Mouse (Mus musculus) MEL (cell line): ENCODE results near the gene Nek10.

Experiments
- CTCF ChIP-seq, 3 experiments: IDR thresholded peaks in 2 of 3; conservative IDR thresholded peaks in 1 of 3; 2 replicates each; pipeline ENCODE4 v1.5.1; 2011 to 2012; ENCODE audit warnings: low read length in 3 of 3, low read depth in 2 of 3, mild to moderate bottlenecking in 2 of 3, improper control_type of control experiment in 1 of 3, inconsistent platforms in 1 of 3, mixed read lengths in 1 of 3, moderate library complexity in 1 of 3; ENCODE audit not compliant: control insufficient read depth in 1 of 3, insufficient read depth in 1 of 3, poor library complexity in 1 of 3, severe bottlenecking in 1 of 3
- EP300 ChIP-seq, 2 experiments: IDR thresholded peaks; 2 replicates each; pipeline ENCODE4 v1.6.1; 2011; ENCODE audit warnings: improper control_type of control experiment in 2 of 2, low read length in 2 of 2, low read depth in 1 of 2, mild to moderate bottlenecking in 1 of 2
- HCFC1 ChIP-seq: IDR thresholded peaks from 2 replicates; pipeline ENCODE4 v1.6.1; 2012; ENCODE audit warnings: low read depth, mild to moderate bottlenecking, inconsistent platforms, low read length, improper control_type of control experiment, moderate library complexity
- JUND ChIP-seq: IDR thresholded peaks from 2 replicates; pipeline ENCODE4 v1.6.1; 2011; ENCODE audit warnings: low read depth, mild to moderate bottlenecking, improper control_type of control experiment, low read length
- POLR2A ChIP-seq, 2 experiments: IDR thresholded peaks; 2 replicates each; pipeline ENCODE4 v1.6.1; 2011 to 2012; ENCODE audit warnings: low read length in 2 of 2, mild to moderate bottlenecking in 2 of 2, control low read depth in 1 of 2, improper control_type of control experiment in 1 of 2, low read depth in 1 of 2, moderate library complexity in 1 of 2; ENCODE audit not compliant: control insufficient read depth in 1 of 2, insufficient read depth in 1 of 2, poor library complexity in 1 of 2
- POLR2AphosphoS2 ChIP-seq: IDR thresholded peaks from 2 replicates; pipeline ENCODE4 v1.6.1; 2011; ENCODE audit warnings: low read length, improper control_type of control experiment
- SMC3 ChIP-seq: IDR thresholded peaks from 2 replicates; pipeline ENCODE4 v1.6.1; 2011; ENCODE audit warnings: low read depth, low read length, improper control_type of control experiment
- TAL1 ChIP-seq: IDR thresholded peaks from 2 replicates; pipeline ENCODE4 v1.6.1; 2012; ENCODE audit warnings: mild to moderate bottlenecking, inconsistent platforms, low read length, moderate library complexity, mixed read lengths
- USF1 ChIP-seq: IDR thresholded peaks from 2 replicates; pipeline ENCODE4 v1.6.1; 2014; ENCODE audit warnings: low read depth, mild to moderate bottlenecking, inconsistent platforms, low read length, improper control_type of control experiment, moderate library complexity
- ZC3H11A ChIP-seq: IDR thresholded peaks from 2 replicates; pipeline ENCODE4 v1.6.1; 2012; ENCODE audit warnings: low read depth, mild to moderate bottlenecking, inconsistent platforms, low read length, improper control_type of control experiment
- ZMIZ1 ChIP-seq: IDR thresholded peaks from 2 replicates; pipeline ENCODE4 v1.6.1; 2012; ENCODE audit warnings: low read depth, mild to moderate bottlenecking, inconsistent platforms, low read length, improper control_type of control experiment, moderate library complexity
- ZNF384 ChIP-seq: IDR thresholded peaks from 2 replicates; pipeline ENCODE4 v1.6.1; 2012; ENCODE audit warnings: low read depth, mild to moderate bottlenecking, inconsistent platforms, low read length, improper control_type of control experiment

GRCm38 (mm10) chr14:14838109-14838508, 34.9 kb downstream of the Nek10 start:
- no peak for TF ChIP-seq CTCF (IDR thresholded peaks at IDR 0.05 in 2 of 3, conservative IDR thresholded peaks at IDR 0.05 in 1 of 3; ENCODE audit: control insufficient read depth in 1 of 3, insufficient read depth in 1 of 3, low read depth in 2 of 3, low read length in 3 of 3, poor library complexity in 1 of 3, severe bottlenecking in 1 of 3)
- no peak for TF ChIP-seq POLR2AphosphoS2
- TF ChIP-seq TAL1: no peak
- no peak for TF ChIP-seq JUND
- TF ChIP-seq ZC3H11A: no peak
- no peak for TF ChIP-seq ZNF384
- no peak for TF ChIP-seq POLR2A (IDR thresholded peaks at IDR 0.05; ENCODE audit: control insufficient read depth in 1 of 2, insufficient read depth in 1 of 2, low read depth in 1 of 2, low read length in 2 of 2, poor library complexity in 1 of 2)
- TF ChIP-seq HCFC1: no peak
- TF ChIP-seq ZMIZ1: no peak
- no peak for TF ChIP-seq SMC3
- TF ChIP-seq EP300 (IDR thresholded peaks at IDR 0.05; ENCODE audit: low read depth in 1 of 2, low read length in 2 of 2): no peak
- TF ChIP-seq USF1: no peak
